In genomic region chr6:144098119-144098518, GRCm38 (mm10) we compare ENCODE assay signal across 9 mouse cellular contexts.
DNase-seq lines count a peak whose midpoint lies in the region; ATAC-seq lines count a peak whose summit lies in the region.
"Had no signal": no experiment of that assay in that cellular context is flagged by ENCODE, and none has a peak within 500 bp of the region (broad histone marks: within the 10 kb centered on the region; RNA-seq: fewer than 3 reads in every experiment).

No protein-coding gene starts in this region.

- WGBS in hindbrain, embryonic 10.5 days, result 53% methylated on average over 9 of the region's 9 CpGs
- WGBS in hindbrain, embryonic 14.5 days, result 53% methylated on average over 9 of the region's 9 CpGs
- 19% methylated on average over 9 of the region's 9 CpGs for WGBS in embryonic facial prominence, embryonic 14.5 days

- H3K27ac ChIP-seq in hindbrain, embryonic 10.5 days, result no peak overlapping the region
- H3K27ac ChIP-seq in hindbrain, embryonic 14.5 days, result no peak overlapping the region
- no peak overlapping the region for H3K27ac ChIP-seq in embryonic facial prominence, embryonic 14.5 days (replicated peaks; ENCODE audit: low read depth, low read length)
- H3K27ac ChIP-seq: macrophage had no signal

- 0 out of 2 replicates have a peak, but pooled peaks cover 3% of the 10 kb centered on the region for H3K9me3 ChIP-seq in hindbrain, embryonic 10.5 days
- no peaks in the 10 kb centered on the region for H3K9me3 ChIP-seq in hindbrain, embryonic 14.5 days (ENCODE audit: control insufficient read depth, low read length)
- H3K9me3 ChIP-seq in embryonic facial prominence, embryonic 14.5 days (ENCODE audit: control insufficient read depth, low read length), result no peaks in the 10 kb centered on the region

- no peak overlapping the region for H3K9ac ChIP-seq in hindbrain, embryonic 14.5 days
- 0 out of 2 replicates have a peak overlapping the region, but pooled peaks have one; percentile 19 for H3K9ac ChIP-seq in embryonic facial prominence, embryonic 14.5 days (ENCODE audit: low read depth, low read length)

- peak; percentile 28 for DNase-seq in hindbrain, embryonic 10.5 days (ENCODE audit: low spot score)
- DNase-seq in hindbrain, embryonic 14.5 days (ENCODE audit: low spot score), result no peak
- DNase-seq in brain, adult 2 months (ENCODE audit: low read depth, low spot score), result peak; percentile 70
- DNase-seq in embryonic facial prominence, embryonic 14.5 days (ENCODE audit: low spot score), result peak; percentile 58
- peak; percentile 19 to 32 for DNase-seq in left cerebral cortex, postnatal 10 days (ENCODE audit: extremely low spot score in 1 of 2, low spot score in 2 of 2)
- DNase-seq in ovary, adult 18-20 months (ENCODE audit: low spot score), result no peak
- no peak for DNase-seq in adrenal gland, adult 2 months

- H3K4me2 ChIP-seq in hindbrain, embryonic 14.5 days (replicated peaks), result no peak overlapping the region
- peak overlapping the region; percentile 40 for H3K4me2 ChIP-seq in embryonic facial prominence, embryonic 14.5 days (ENCODE audit: low read depth, low read length)

- H3K27me3 ChIP-seq in hindbrain, embryonic 10.5 days (ENCODE audit: insufficient read depth, poor library complexity, severe bottlenecking), result no peaks in the 10 kb centered on the region
- H3K27me3 ChIP-seq in hindbrain, embryonic 14.5 days (ENCODE audit: control insufficient read depth, insufficient read depth, low read length), result no peaks in the 10 kb centered on the region
- no peaks in the 10 kb centered on the region for H3K27me3 ChIP-seq in embryonic facial prominence, embryonic 14.5 days (replicated peaks; ENCODE audit: control insufficient read depth, insufficient read depth, low read length)

- H3K4me1 ChIP-seq in hindbrain, embryonic 10.5 days (replicated peaks), result peaks cover 23% of the 10 kb centered on the region
- no peaks in the 10 kb centered on the region; the same call in 1 of the 2 replicates for H3K4me1 ChIP-seq in hindbrain, embryonic 14.5 days (replicated peaks; ENCODE audit: control insufficient read depth, insufficient read depth, low read length)
- H3K4me1 ChIP-seq in embryonic facial prominence, embryonic 14.5 days (ENCODE audit: control insufficient read depth, insufficient read depth, low read length), result peaks cover 7% of the 10 kb centered on the region; the same call in 1 of the 2 replicates

- intact Hi-C loops in left cerebral cortex, postnatal 10 days (cut with DNase I), result no loop called here

- H3K36me3 ChIP-seq in hindbrain, embryonic 10.5 days, result 0 out of 2 replicates have a peak, but pooled peaks cover 4% of the 10 kb centered on the region
- H3K36me3 ChIP-seq in hindbrain, embryonic 14.5 days (replicated peaks; ENCODE audit: control insufficient read depth, insufficient read depth), result no peaks in the 10 kb centered on the region
- no peaks in the 10 kb centered on the region for H3K36me3 ChIP-seq in embryonic facial prominence, embryonic 14.5 days (ENCODE audit: control insufficient read depth, insufficient read depth, low read length)

- no peak overlapping the region for H3K4me3 ChIP-seq in hindbrain, embryonic 10.5 days
- no peak overlapping the region for H3K4me3 ChIP-seq in hindbrain, embryonic 14.5 days (replicated peaks; ENCODE audit: low read length)
- H3K4me3 ChIP-seq in embryonic facial prominence, embryonic 14.5 days (ENCODE audit: low read depth, low read length), result no peak overlapping the region

- ATAC-seq in hindbrain, embryonic 14.5 days (ENCODE audit: low FRiP score), result no peak
- peak; percentile 72; the same call in 1 of the 2 replicates for ATAC-seq in embryonic facial prominence, embryonic 14.5 days (ENCODE audit: low read depth)
- ATAC-seq in activated CD4-positive, CD25-positive, alpha-beta regulatory T cell, adult 4 months, result no peak

Comparison
In these comparisons a context has a peak if more than half of its experiments do, and no peak if none do; other contexts are left out.
1. DNase-seq: peak in hindbrain, embryonic 10.5 days (single experiment), brain, adult 2 months (single experiment), embryonic facial prominence, embryonic 14.5 days (single experiment) and left cerebral cortex, postnatal 10 days (2 of 2); none in hindbrain, embryonic 14.5 days (single experiment), ovary, adult 18-20 months (single experiment) and adrenal gland, adult 2 months (single experiment).